Mouse (Mus musculus) liver, adult 2 months (tissue): ENCODE results near the gene Fcrlb.

Source experiments
- CTCF ChIP-seq: fragments of 200-500 bp; IDR thresholded peaks from 2 replicates; pipeline ENCODE4 v1.5.1; 2011; ENCODE audit warnings: low read depth, low read length, control low read depth
- POLR2A ChIP-seq: fragments of 200-500 bp; IDR thresholded peaks from 2 replicates; pipeline ENCODE4 v1.6.1; 2011; ENCODE audit warnings: low read length, control low read depth; ENCODE audit not compliant: insufficient read depth; ENCODE audit errors: extremely low read depth

- TF ChIP-seq CTCF (no peak), POLR2A (no peak)
Measured at GRCm38 (mm10) chr1:170907456-170908191, 5.1 kb downstream of the Fcrlb start.
